Mouse (Mus musculus) heart, adult 2 months (tissue): ENCODE measurements around the gene Ahdc1. TPM values are rescaled to one million over a fixed set of nuclear protein-coding genes. Genes with fewer than 3 reads are reported as not detected.

Experiments
- DNase-seq, 2 experiments: peaks; one replicate each; pipeline ENCODE4 v3.0.0; 2021
- H3K27ac ChIP-seq: fragments of 200-600 bp; 2 replicates; pipeline ENCODE4 v1.8.1; 2022
- H3K27me3 ChIP-seq: fragments of 200-500 bp; 2 replicates; pipeline ENCODE4 v1.6.1; 2012; ENCODE audit warnings: mild to moderate bottlenecking, low read length, inconsistent platforms, mixed read lengths; ENCODE audit not compliant: control insufficient read depth, insufficient read depth
- H3K36me3 ChIP-seq: fragments of 200-500 bp; 2 replicates; pipeline ENCODE4 v1.6.1; 2012; ENCODE audit warnings: low read length, inconsistent platforms; ENCODE audit not compliant: control insufficient read depth, insufficient read depth
- H3K4me1 ChIP-seq: fragments of 200-500 bp; 2 replicates; pipeline ENCODE4 v1.6.1; 2011; ENCODE audit warnings: low read length; ENCODE audit not compliant: control insufficient read depth, insufficient read depth
- H3K4me3 ChIP-seq: fragments of 200-600 bp; 2 replicates; pipeline ENCODE4 v1.8.1; 2022
- H3K79me2 ChIP-seq: fragments of 200-500 bp; replicated peaks from 2 replicates; pipeline ENCODE4 v1.6.1; 2012; ENCODE audit warnings: mild to moderate bottlenecking, inconsistent platforms, low read length, moderate library complexity, mixed read lengths; ENCODE audit not compliant: control insufficient read depth, insufficient read depth
- H3K9ac ChIP-seq: fragments of 200-500 bp; 2 replicates; pipeline ENCODE4 v1.6.1; 2012; ENCODE audit warnings: low read depth, mild to moderate bottlenecking, control low read depth, inconsistent platforms, low read length, mixed read lengths
- CTCF ChIP-seq: fragments of 200-600 bp; IDR thresholded peaks from 2 replicates; pipeline ENCODE4 v1.8.1; 2022; ENCODE audit warnings: antibody characterized with exemption, mild to moderate bottlenecking, moderate library complexity
- EP300 ChIP-seq: fragments of 200-500 bp; IDR thresholded peaks from 2 replicates; pipeline ENCODE4 v1.6.1; 2011; ENCODE audit warnings: low read depth, low read length, control low read depth; ENCODE audit not compliant: insufficient read depth
- POLR2A ChIP-seq: fragments of 200-500 bp; IDR thresholded peaks from 2 replicates; pipeline ENCODE4 v1.6.1; 2011; ENCODE audit warnings: mild to moderate bottlenecking, low read depth, low read length, control low read depth; ENCODE audit not compliant: insufficient read depth
- WGBS: fragments of 180-500 bp; shearing (Covaris S2); methylation state at CpG from one replicate; pipeline ENCODE4 v1.1.7; 2018; 5-methylcytosine and 5-hydroxymethylcytosine counted together
- intact Hi-C: fragments of 180-260 bp; cut with DNase I; formaldehyde crosslinking; loops from one replicate; pipeline ENCODE4 v1.15.1; 2025
- polyA plus RNA-seq: library from polyadenylated mRNA; depleted of rRNA; stranded (reverse); fragments of >200 nt; gene quantifications from 2 replicates; pipeline ENCODE4 v1.2.3, GENCODE M21; 2012
- total RNA-seq, 2 experiments: library from RNA; stranded (reverse); gene quantifications; 2 replicates each; pipeline ENCODE4 v1.2.3; 2021

The Ahdc1 gene
- total and polyA plus RNA-seq, 3 experiments, result 21.8 to 50.9 (median 42.6) TPM

DNA sequence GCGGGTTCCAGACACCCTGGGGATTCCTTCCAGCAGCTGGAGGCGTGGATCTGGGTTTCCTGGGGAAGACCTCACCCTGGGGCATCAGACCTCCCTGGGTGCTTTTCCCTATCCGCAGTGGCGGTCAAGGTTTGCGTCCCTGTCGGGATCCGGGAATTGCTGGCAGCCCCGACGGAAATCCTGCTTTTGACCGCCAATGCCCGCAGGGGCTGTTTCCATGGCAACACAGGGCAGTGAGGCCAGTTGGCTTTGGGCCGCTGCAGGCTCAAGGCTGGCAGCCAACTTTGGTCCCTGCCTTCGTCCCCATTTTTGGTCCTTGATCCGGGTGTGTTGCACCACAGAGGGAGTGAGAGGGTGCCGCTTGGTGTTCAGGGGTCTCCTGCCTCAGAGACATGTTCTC, 36.2 kb upstream of the Ahdc1 start:
- H3K27me3 ChIP-seq, result no peaks in the 10 kb centered on the region
- peaks cover 9% of the 10 kb centered on the region for H3K4me1 ChIP-seq
- DNase-seq, result peak; percentile 69 to 78
- H3K9ac ChIP-seq, result no peak overlapping the region
- no peaks in the 10 kb centered on the region for H3K79me2 ChIP-seq
- 3% methylated on average over 15 of the region's 15 CpGs for WGBS
- intact Hi-C loops, result no loop called here
- H3K4me3 ChIP-seq, result 0 out of 2 replicates have a peak overlapping the region, but pooled peaks have one; percentile 6
- peak overlapping the region; percentile 24 for H3K27ac ChIP-seq
- H3K36me3 ChIP-seq, result no peaks in the 10 kb centered on the region
- TF ChIP-seq CTCF (no peak), POLR2A (no peak), EP300 (no peak)

DNA sequence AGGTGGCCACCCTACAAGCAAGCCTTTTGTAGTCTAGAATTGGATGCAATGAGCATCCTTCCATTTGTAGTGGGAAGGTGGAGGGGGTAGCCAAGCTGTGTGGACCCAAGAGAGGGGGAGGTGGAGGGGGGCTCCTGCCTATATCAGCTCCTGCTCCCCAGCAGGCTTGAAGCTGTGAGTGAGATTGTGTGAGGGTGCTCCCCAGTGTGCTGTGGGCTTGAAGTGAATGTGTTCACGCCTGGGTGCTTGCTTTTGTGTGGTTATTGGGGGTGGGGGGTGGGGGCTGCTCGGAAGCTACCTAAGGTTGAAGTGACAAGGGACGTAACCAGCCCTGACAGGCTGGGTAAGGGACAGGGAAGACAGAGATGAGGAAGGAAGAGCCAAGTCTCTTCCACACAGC, 35.3 kb upstream of the Ahdc1 start:
- intact Hi-C loops, result no loop called here
- H3K27ac ChIP-seq, result no peak overlapping the region
- no peak for DNase-seq
- H3K4me1 ChIP-seq, result peaks cover 9% of the 10 kb centered on the region
- H3K27me3 ChIP-seq, result no peaks in the 10 kb centered on the region
- H3K4me3 ChIP-seq, result no peak overlapping the region
- no peak for TF ChIP-seq CTCF
- no peak for TF ChIP-seq POLR2A
- no peak for TF ChIP-seq EP300
- no peak overlapping the region for H3K9ac ChIP-seq
- no peaks in the 10 kb centered on the region for H3K36me3 ChIP-seq
- H3K79me2 ChIP-seq, result no peaks in the 10 kb centered on the region
- 92% methylated on average over 3 of the region's 3 CpGs for WGBS

DNA sequence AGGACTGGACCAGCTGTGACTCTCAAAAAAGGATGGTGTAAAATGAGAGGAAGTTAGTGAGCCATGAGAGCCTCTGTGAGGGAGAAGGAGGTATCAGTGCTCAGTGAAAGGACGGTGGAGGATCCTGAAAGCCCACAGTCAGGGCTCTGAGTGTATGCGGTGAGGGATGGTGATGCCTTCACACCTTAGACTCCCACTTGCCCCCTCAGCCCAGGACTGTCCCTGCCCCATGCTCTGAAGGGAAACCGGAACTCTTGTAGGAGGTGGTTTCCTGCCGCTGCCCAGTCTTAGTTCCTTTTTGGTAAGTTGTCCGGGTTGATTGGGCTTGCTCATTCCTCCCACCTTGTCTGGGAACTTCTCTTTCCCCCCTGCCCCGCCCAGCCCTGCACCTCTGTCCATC, 34.3 kb upstream of the Ahdc1 start:
- Histone ChIP-seq H3K27me3 (no peaks in the 10 kb centered on the region), H3K4me3 (no peak overlapping the region), H3K79me2 (no peaks in the 10 kb centered on the region), H3K9ac (no peak overlapping the region), H3K36me3 (no peaks in the 10 kb centered on the region), H3K27ac (no peak overlapping the region), H3K4me1 (peaks cover 9% of the 10 kb centered on the region)
- peak in 1 of 2 experiments; percentile 44 for DNase-seq
- TF ChIP-seq EP300 (no peak), CTCF (no peak), POLR2A (no peak)
- intact Hi-C loops, result no loop called here
- WGBS, result 54% methylated on average over 6 of the region's 6 CpGs

DNA sequence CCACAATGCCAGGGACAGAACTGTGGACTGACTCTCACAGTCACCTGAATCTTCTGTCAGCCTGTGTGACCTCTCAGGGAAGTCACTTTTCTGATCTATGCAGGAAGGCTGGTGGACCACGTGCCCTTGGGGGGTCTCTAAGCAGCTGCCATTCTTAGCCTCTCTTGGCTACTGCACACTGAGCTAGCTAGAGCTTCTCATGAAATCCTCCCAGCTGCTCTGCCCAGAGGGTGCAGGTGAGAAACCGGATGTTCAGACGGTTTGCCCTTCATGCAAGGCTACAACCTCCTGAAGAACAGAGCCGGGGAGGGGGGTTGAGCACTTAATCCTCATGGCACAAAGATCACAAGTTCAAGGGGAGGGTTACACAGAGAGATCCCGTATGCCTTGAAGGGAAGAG, 33.5 kb upstream of the Ahdc1 start:
- Histone ChIP-seq H3K79me2 (no peaks in the 10 kb centered on the region), H3K4me1 (peaks cover 9% of the 10 kb centered on the region), H3K4me3 (no peak overlapping the region), H3K36me3 (no peaks in the 10 kb centered on the region), H3K27ac (no peak overlapping the region), H3K9ac (no peak overlapping the region), H3K27me3 (no peaks in the 10 kb centered on the region)
- intact Hi-C loops, result no loop called here
- DNase-seq, result no peak
- WGBS, result 65% methylated on average over 5 of the region's 5 CpGs
- no peak for TF ChIP-seq CTCF

DNA sequence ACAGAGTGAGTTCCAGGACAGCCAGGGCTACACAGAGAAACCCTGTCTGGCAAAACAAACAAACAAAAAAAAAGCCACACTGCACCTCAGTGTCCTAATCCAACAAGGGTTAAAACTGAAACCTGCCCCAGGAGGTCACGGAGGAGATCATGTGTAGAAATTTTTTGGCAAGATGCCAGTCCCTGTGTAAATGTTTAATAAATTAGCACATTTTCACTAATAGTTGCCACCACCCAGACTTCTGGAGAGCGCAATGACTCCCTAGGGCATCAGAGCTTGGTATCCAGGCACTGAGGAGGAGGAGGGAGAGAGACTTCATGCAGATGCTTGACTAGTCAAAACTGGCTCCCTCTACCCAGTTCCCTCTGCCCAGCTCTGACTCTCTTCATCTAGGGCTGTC, 31.9 kb upstream of the Ahdc1 start:
- intact Hi-C loops, result no loop called here
- Histone ChIP-seq H3K27me3 (no peaks in the 10 kb centered on the region), H3K9ac (no peak overlapping the region), H3K79me2 (no peaks in the 10 kb centered on the region), H3K36me3 (no peaks in the 10 kb centered on the region), H3K4me1 (peaks cover 16% of the 10 kb centered on the region), H3K27ac (no peak overlapping the region), H3K4me3 (no peak overlapping the region)
- no peak for DNase-seq
- WGBS, result 58% methylated on average over 2 of the region's 2 CpGs
- no peak for TF ChIP-seq POLR2A
- TF ChIP-seq CTCF, result no peak
- TF ChIP-seq EP300, result no peak

DNA sequence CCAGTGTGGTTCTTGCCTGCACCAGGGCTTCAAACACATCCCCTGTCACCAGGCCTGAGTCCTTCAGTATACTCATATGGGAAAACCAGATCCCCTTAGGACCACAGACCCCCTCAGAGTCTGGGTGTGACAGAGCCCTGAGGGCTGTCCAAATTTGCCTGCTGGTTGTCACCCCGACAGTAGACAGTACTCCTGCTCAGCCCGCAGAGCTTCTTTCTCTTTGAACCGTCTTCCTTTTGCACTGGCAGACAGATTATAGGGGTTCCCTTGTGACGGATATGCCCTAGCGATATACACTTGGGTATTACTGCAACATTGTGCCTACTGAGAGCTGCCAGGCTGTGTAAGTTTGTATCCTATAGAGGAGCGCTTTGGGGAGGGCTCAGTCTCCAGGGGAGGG, 29.4 kb upstream of the Ahdc1 start:
- H3K27me3 ChIP-seq, result no peaks in the 10 kb centered on the region
- H3K4me1 ChIP-seq, result peaks cover 15% of the 10 kb centered on the region
- no peak for TF ChIP-seq EP300
- TF ChIP-seq POLR2A, result no peak
- no peak for TF ChIP-seq CTCF
- H3K9ac ChIP-seq, result no peak overlapping the region
- H3K79me2 ChIP-seq, result no peaks in the 10 kb centered on the region
- no peak overlapping the region for H3K27ac ChIP-seq
- intact Hi-C loops, result no loop called here
- H3K4me3 ChIP-seq, result no peak overlapping the region
- no peaks in the 10 kb centered on the region for H3K36me3 ChIP-seq
- 86% methylated on average over 6 of the region's 6 CpGs for WGBS
- DNase-seq, result no peak
